Mouse (Mus musculus): ENCODE results near the gene Tcf7l2.

DNA sequence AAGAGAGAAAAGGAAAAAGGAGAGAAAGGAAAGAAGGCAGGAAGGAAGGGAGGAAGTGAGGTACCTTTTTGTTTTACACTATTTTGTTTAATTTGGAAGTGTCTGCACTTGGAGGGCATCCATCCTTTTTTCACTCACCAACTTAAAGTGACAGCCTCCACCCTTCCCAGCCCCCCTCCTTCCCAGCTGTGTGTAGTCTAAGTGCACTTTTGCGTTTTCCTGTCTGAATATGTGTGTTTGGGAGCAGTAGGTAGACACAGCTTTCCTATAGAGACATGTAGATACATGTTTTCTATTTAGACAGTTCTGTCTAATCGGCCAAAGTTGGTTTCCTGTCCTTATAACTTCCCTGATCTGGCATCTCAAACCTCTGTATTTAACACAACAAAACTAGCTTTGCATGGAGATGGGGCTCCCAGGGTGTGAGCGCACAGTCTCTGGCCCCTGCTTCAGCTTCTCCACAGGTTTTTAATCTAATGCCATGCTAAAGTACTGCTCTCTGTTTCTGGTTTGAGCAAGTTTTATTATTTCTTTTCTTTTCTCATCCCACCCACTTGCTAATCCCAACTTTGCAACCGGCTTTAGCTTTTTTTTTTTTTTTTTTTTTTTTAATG is 154.3 kb downstream of the Tcf7l2 start:
- no peak for TF ChIP-seq POLR2A (IDR thresholded peaks at IDR 0.05; ENCODE audit: extremely low read depth, insufficient read depth, low read length)
- no peak for TF ChIP-seq CTCF (IDR thresholded peaks at IDR 0.05; ENCODE audit: low read depth, low read length)

Measured in liver, adult 2 months (tissue).